Mouse (Mus musculus) kidney, adult 9 months (tissue): Measurements from ENCODE around the gene Hist4h4.
"Not testable (repeated sequence)": the region's sequence is repeated elsewhere in the genome, so short reads cannot be mapped to it uniquely, and the experiment has no call there.

Source experiments
- DNase-seq: peaks from one replicate; pipeline ENCODE4 v3.0.0; 2022

The Hist4h4 gene

DNA sequence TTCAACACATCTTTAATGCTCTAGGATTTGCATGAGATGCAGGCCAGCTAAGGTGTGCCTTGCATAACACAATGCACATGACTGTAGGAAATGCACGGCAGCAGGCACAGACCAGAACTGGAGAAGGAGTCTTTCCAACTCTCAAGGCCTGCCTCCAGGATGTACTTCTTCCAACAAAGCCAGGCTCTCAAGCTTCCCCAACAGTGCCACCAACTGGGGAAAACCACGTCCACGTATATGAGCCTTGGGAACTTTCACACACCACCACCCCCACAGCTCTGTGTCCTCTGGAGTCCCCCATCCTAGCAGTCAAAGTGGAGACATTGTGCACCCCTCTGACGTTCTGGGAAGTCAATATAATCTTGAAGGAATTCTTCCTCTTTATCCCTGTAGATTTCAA, 8.9 kb upstream of the Hist4h4 start:
- no peak for DNase-seq

GRCm38 (mm10) chr6:136811196-136811595, 7.0 kb upstream of the Hist4h4 start:
- peak; percentile 80 for DNase-seq

DNA sequence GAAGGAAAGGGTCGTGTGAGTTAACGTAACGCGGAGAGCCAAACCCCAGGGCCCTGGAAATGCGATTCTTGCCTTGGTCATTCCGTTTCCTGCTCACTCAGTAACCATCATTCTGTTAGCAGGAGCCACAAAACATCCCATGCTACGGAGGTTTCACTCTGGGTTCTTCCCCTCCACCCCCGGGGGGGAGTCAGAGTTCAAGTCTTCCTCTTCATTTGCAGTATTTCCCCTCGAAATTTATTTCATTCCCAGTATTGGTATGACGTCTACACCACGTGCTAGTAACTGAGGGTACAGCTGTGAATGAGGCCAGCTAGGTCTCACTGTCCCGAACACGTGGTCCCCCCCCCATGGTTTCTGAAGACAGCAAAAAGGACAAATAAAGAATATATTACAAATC, 5.5 kb upstream of the Hist4h4 start:
- no peak for DNase-seq

GRCm38 (mm10) chr6:136809077-136809476, 4.9 kb upstream of the Hist4h4 start:
- peak; percentile 54 for DNase-seq

- DNase-seq: peak; percentile 57
Measured at GRCm38 (mm10) chr6:136808631-136809046, 4.4 kb upstream of the Hist4h4 start.

DNA sequence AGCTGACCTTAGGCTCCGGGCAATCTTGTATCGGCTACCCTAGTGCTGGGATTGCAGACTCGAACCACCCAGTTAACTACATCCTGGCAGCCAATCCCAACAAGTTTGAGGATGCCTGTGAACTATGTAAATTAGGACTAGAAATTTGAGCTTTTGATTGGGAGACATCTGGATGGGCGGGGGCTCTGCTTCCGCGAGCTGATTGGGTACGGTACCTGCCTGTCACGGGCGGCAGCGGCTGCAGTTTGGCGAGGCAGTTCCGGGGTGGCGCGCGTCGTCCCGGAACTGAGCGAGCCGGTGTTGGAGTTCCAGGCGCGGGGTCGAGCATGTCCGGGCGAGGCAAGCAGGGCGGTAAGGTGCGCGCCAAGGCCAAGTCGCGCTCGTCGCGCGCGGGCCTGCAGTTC, 3.8 kb upstream of the Hist4h4 start, which contains the start of gene H2afj:
H2afj (plus strand) TSS at position 231 of the 404 bp plus-strand sequence.
- DNase-seq: peak; percentile 99

DNA sequence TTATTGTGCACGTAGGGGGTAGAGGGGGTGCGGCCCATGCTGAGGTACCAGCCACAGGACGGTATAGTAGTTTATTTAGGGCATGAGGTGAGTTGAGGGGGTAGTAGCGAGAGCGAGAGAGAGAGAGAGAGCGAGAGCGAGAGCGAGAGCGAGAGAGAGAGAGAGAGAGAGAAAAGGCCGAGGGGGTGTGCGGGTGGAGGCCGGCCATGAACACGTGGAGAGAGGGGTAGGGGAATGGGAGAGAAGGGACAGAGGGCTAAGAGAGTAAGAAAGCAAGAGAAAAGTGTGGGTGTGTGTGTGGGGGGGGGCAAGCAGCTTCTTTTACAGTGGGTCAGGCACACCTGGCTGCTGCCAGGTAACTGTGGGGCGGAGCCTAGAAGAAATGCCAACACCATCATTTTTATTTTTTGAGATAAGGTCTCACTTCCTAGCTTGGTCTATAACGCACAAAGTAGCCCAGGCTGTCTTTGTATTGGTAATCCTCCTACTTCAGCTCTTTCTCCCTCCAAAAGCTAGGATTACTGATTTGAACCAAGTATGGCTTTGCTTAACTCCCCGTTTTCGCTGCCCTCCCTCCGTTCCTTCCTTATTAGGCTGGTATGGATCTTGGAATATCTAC, 3.3 kb upstream of the Hist4h4 start:
- no peak for DNase-seq

- no peak for DNase-seq
Measured at GRCm38 (mm10) chr6:136806819-136807218, 2.6 kb upstream of the Hist4h4 start.

DNA sequence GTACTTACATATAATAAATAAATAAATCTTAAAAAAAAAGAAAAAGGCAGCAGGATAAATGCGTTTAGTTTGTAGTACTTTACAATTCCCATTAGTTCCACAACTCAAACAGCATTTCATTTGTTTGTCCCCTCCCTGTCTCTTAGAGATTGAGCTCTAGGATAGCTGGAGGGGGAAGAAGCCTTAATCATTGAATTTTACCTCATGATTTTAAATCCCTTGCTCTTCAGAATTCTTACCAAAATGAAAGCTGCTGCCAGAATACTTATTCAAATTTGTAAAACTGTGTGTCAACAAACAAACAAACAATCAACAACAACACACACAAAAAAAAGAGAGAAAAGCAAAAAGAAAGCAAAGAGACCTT, 1.2 kb upstream of the Hist4h4 start:
- no peak for DNase-seq

DNA sequence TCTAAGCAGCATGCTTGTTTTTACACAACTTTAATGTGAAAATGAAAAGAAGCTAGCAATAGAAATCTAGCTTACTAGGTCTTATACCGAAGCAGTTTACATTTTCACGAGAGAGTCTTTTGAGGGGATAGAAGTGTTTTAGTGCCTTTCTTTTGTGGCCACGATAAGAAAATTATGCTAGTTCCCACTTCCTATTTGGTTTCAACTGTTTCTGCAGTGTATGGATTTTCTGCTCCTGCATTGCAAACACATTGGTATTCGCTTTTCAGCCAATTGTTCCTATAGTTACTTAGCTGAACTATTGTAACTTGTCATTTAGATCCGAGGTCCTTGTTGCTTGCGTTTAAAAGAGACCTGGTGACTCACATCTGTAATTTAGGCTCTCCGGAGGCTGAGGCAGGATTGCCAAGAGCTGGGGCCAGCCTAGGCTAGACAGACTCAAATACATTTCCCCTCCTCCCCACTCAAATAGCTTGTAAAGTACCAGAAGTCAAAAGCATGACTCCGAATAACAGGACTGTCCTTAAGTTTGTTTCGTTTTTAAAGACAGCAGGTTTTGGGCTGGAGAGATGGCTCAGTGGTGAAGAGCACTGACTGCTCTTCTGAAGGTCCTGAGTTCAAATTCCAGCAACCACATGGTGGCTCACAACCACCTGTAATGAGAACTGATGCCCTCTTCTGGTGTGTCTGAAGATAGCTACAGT, 642 bp upstream of the Hist4h4 start:
- DNase-seq: no peak

DNA sequence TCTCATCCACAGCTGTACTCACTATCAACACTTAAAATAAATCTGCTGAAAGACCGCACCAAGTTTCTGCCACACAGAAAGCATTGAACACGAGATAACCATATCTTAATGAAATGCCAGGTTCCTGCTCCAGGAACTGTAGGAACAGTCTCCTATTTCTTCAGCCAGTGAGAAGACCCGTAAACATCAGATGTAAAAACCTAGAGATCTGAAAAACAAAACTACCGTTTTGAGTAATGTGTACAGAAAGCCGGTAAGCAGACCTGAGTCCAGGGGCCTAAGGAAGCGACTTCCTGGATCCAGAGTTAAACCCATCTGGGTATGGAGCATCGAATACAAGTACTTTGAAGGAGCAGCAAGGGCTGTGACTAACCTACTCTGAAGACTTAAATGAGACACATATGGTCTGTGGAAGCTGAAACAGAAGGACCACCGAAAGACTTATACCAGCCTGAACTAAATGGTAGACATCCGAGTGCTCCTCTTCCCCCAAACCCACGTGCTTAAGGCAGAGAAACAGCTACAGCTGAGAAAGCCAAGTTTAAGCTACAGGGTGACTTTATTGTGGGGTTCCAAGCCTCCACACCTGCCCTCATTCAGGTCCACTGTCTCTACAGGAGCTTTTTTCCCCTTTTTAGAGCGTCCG, 999 bp downstream of the Hist4h4 start:
- DNase-seq: no peak

- no peak for DNase-seq
Measured at GRCm38 (mm10) chr6:136801274-136801673, 2.9 kb downstream of the Hist4h4 start.

GRCm38 (mm10) chr6:136800710-136801109, 3.5 kb downstream of the Hist4h4 start:
- no peak for DNase-seq

GRCm38 (mm10) chr6:136797874-136798693, 6.1 kb downstream of the Hist4h4 start:
- not testable (repeated sequence) for DNase-seq

DNA sequence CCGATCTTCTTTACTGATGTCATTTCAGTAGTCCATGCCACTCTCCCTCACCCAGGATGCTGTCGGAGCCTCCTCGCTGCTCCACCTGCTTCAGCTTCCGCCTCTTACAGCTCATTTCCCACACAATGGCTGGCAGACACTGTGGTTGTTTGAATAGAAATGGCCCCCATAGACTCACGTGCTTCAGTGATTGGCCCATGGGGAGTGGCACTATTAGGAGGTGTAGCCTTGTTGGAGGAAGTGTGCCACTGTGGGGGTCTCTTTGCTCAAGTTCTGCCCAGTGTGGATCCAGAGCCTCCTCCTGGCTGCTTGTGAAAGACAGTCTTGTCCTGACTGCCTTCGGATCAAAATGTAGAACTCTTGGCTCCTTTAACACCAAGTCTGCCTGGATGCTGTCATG, 8.4 kb downstream of the Hist4h4 start:
- no peak for DNase-seq

GRCm38 (mm10) chr6:136795110-136795509, 9.1 kb downstream of the Hist4h4 start:
- no peak for DNase-seq

DNA sequence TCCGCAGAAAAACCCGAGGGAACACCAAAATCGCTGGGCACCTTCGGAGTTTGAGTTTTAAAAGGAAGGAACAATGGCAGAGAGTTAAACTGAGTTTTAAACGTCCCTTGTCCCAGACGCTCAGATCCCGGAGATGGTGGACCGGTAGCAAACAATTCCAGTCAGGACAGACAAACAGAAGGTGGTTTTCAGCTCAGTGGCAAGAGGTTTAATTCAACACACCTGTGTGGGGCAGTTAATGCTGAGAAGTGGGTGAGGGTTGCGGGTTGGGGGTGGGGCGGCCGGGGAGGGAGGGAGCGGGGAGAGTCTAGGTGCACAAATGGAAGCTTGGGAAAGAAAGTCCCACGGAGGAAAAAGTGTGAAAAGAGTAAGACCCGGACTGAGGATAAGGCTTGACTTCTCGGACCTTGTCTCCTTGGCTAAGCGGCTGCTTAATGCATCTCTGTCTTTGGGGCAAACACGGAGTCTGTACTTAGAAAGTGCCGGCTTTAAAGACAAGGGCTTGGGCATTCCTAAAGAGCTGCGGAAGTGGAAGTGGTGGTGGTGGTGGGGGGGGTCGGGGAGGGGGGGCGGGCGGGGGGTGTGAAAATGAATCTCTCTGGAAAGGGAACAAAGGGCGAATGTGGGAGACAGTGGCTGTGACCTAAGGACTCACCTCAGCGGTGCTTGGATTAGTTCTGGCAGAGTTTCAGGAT, 10.2 kb downstream of the Hist4h4 start:
- DNase-seq: no peak

DNA sequence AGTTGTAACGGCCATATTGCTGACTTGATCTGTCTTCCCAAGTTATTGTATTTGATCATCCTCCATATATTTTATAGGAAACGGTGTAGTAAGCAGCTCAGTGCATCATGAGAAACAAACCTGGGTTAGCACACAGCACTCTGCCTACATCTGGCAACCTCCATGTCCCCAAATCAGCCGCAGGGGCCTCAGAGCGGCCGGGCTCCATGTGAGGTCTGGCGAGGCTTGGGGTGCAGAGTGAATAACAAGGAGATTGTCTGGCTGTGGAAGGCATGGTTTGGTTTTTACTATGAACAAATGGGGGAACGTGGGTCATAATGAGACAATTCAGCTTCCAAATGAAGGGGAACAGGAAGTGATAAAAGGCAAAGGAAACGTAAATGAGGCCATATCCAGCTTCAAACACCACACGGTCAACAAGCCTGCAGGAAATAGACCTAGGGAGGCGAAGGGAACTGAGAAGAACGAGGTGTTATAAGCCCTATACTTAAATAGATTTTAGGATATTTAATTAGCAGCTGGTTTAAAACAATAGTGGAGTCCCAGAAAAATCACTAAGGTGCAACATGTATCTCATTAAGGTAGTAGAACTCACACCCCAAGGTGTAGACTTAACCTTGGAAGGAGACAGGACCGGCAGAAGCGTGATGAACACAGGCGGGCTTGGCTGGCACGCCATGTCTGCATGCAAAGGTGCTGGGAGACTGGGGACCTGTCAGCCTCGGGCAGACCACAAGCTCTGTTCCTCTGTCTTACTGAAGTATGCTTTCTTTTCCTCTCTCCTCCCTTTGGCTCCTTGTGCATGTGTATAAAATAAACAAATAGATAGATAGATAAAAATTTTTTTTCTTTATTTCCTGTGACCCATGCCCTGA, 11.1 kb downstream of the Hist4h4 start:
- DNase-seq: no peak

DNA sequence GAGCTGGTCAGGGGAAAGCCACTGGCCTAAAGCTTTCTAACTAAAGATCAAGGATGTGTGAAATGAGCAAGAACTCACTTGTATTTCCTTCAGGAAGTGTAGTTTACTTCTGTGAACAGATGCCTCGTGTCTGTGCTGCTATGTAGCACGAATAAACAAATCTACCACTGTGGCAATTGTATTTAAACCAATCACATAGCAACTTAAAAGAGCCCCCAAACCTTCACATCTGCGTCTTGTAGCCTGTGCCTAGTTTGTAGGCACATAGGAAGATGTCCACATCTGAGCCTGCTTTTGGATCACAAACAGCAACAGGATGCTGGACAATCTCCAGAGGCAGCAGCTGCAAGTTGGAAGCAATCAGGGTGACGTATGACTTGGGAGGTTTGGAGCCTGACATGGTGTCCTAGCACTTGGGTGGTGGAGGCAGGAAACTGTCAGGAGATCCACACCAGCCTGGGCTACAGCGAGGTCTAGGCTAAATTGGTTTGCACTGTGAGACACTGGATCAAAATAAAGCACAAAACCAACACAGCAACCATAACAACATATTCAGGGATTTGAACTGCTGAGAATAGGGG, 14.7 kb downstream of the Hist4h4 start:
- DNase-seq: peak; percentile 57

DNA sequence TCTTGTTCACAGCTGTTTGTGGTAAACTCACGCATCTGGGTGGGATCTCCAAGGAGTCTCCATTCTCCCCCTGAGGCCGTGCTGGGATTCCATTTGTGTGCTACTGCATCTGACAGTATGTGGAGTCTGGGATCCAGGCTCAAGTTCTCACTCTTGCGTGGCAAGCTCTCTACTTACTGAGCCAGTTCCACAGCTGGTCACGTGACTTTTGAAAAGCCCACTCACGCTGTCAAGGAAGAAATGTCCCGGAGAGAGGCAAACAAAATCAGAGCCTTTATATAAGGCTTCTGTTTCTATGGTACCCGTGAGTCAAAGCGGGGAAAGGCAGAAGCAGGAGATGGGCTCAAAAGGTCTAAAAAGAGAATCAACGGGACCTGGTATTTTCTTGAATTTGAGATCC, 21.5 kb downstream of the Hist4h4 start:
- DNase-seq: no peak

DNA sequence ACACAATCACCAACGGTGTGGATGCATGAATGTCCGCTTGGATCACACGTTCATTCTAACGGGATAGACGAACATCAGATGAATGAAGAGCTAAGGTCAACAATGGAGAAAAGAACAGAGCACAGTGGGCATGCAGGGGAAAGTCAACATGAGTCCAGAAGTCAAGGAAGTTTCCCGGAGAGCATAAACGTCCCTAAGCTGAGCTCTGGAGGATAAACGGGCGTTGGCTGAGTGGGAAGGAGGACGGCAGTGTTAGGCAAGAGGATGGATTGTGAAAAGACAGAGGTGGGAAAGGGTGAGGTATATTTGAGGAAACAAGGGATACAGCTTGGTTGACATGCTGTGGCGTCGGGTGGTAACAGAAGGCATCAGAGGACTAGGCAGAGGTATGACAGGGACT, 22.1 kb downstream of the Hist4h4 start:
- DNase-seq: no peak
